Mouse (Mus musculus) bone marrow macrophage, adult 2 months (primary cell): ENCODE data around the gene Npb.

Experiments
- CTCF ChIP-seq: IDR thresholded peaks from 2 replicates; pipeline ENCODE4 v1.5.1; 2012; ENCODE audit warnings: low read depth, mild to moderate bottlenecking, low read length, moderate library complexity
- POLR2A ChIP-seq: IDR thresholded peaks from 2 replicates; pipeline ENCODE4 v1.6.1; 2012; ENCODE audit warnings: mild to moderate bottlenecking, low read depth, low read length, borderline replicate concordance

DNA sequence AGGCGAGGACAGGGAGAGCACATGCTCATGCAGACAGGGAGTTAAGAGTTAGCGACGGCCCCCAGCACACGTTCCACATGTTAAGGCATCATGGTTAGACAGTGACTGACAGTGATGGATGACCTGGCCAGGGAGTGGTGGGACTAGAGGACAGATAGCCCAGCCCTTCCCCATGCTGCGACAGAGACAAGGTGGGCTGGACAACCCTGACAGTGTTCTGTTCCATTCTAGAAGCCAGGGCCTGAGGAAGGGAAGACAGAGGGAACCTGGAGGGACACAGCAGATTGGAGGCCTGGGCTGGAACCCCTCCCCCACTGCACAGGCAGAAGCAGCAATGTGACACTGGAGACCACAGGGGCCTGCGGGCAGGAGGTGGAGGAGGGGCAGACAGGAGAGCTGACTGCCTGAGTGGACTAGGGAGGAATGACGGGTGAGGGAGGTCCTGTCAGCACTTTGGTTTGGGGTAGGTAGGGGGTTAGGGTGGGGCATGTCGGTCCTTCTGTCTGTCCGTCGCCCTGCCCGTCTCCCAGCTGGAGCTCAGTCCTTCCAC is 29.5 kb upstream of the Npb start:
- TF ChIP-seq POLR2A (no peak), CTCF (no peak)
